Mouse (Mus musculus) heart, postnatal 0 days (tissue): ENCODE measurements at regions not wholly inside any gene's neighbourhood (a gene's known extent, or its start where the extent isn't known, plus 50 kb on each side); places are given as distances from the start of the nearest gene placed in this dataset.

Experiments
- ATAC-seq: fragments of 200-750 bp; cut with Nextera tagmentation; 2 replicates; pipeline ENCODE4 v1.8.0; 2017; ENCODE audit warnings: low read depth, moderate number of reproducible peaks, moderate library complexity; ENCODE audit not compliant: insufficient read depth
- DNase-seq: peaks from one replicate; pipeline ENCODE4 v3.0.0-alpha.2; 2016; ENCODE audit warnings: low spot score
- H3K27ac ChIP-seq: fragments of 300-500 bp; sonication (generic); 2 replicates; pipeline ENCODE4 v1.5.1; 2014; ENCODE audit warnings: low read depth, mild to moderate bottlenecking
- H3K27me3 ChIP-seq: fragments of 300-500 bp; sonication (generic); 2 replicates; pipeline ENCODE4 v1.6.1; 2014; ENCODE audit warnings: low read length, mixed read lengths; ENCODE audit not compliant: control insufficient read depth, insufficient read depth
- H3K36me3 ChIP-seq: fragments of 300-500 bp; sonication (generic); replicated peaks from 2 replicates; pipeline ENCODE4 v1.6.1; 2014; ENCODE audit warnings: low read length, mixed read lengths; ENCODE audit not compliant: control insufficient read depth, insufficient read depth
- H3K4me1 ChIP-seq: fragments of 300-500 bp; sonication (generic); 2 replicates; pipeline ENCODE4 v1.6.1; 2014; ENCODE audit warnings: antibody characterized with exemption; ENCODE audit not compliant: control insufficient read depth, insufficient read depth
- H3K4me2 ChIP-seq: fragments of 300-500 bp; sonication (generic); 2 replicates; pipeline ENCODE4 v1.6.1; 2014; ENCODE audit warnings: low read depth, mild to moderate bottlenecking, low read length, moderate library complexity
- H3K4me3 ChIP-seq: fragments of 300-500 bp; sonication (generic); 2 replicates; pipeline ENCODE4 v1.5.1; 2014; ENCODE audit warnings: low read depth, low read length
- H3K9ac ChIP-seq: fragments of 300-500 bp; sonication (generic); replicated peaks from 2 replicates; pipeline ENCODE4 v1.6.1; 2014; ENCODE audit warnings: low read depth, low read length, mixed read lengths
- H3K9me3 ChIP-seq: fragments of 300-500 bp; sonication (generic); replicated peaks from 2 replicates; pipeline ENCODE4 v1.6.1; 2016; ENCODE audit warnings: low read length; ENCODE audit not compliant: control insufficient read depth
- CTCF ChIP-seq: IDR thresholded peaks from 2 replicates; pipeline ENCODE4 v1.5.1; 2016; ENCODE audit warnings: antibody characterized with exemption, control low read depth, low read depth
- EP300 ChIP-seq: IDR thresholded peaks from 2 replicates; pipeline ENCODE4 v1.6.1; 2016; ENCODE audit warnings: antibody characterized with exemption, low read depth
- WGBS: fragments of 180-500 bp; shearing (Covaris S2); extraction: QIAGEN DNeasy Blood & Tissue Kit; methylation state at CpG from one replicate; pipeline ENCODE4 v1.1.7; 2014; 5-methylcytosine and 5-hydroxymethylcytosine counted together

- DNase-seq (no peak), ATAC-seq (no peak)
- Histone ChIP-seq H3K27me3 (no peaks in the 10 kb centered on the region), H3K9ac (no peak overlapping the region), H3K27ac (no peak overlapping the region), H3K9me3 (no peaks in the 10 kb centered on the region), H3K4me2 (no peak overlapping the region), H3K36me3 (no peaks in the 10 kb centered on the region), H3K4me3 (no peak overlapping the region), H3K4me1 (no peaks in the 10 kb centered on the region)
- no peak for TF ChIP-seq CTCF
- TF ChIP-seq EP300 = no peak
- WGBS = 64% methylated on average over 3 of the region's 3 CpGs
These were observed 86.2 kb downstream of the Dusp6 start for GRCm38 (mm10) chr10:99349125-99349716.

GRCm38 (mm10) chr10:99353541-99354292 lies 90.7 kb downstream of the Dusp6 start:
- Histone ChIP-seq H3K36me3 (no peaks in the 10 kb centered on the region), H3K9ac (no peak overlapping the region), H3K4me3 (no peak overlapping the region), H3K4me2 (no peak overlapping the region), H3K27ac (no peak overlapping the region), H3K4me1 (no peaks in the 10 kb centered on the region), H3K9me3 (no peaks in the 10 kb centered on the region), H3K27me3 (no peaks in the 10 kb centered on the region)
- TF ChIP-seq CTCF = no peak
- no peak for TF ChIP-seq EP300
- 63% methylated on average over 18 of the region's 18 CpGs for WGBS
- DNase-seq (no peak), ATAC-seq (no peak)

- 87% methylated on average over 2 of the region's 2 CpGs for WGBS
- H3K9me3 ChIP-seq = no peaks in the 10 kb centered on the region
- H3K9ac ChIP-seq = no peak overlapping the region
- no peak overlapping the region for H3K4me2 ChIP-seq
- no peaks in the 10 kb centered on the region for H3K27me3 ChIP-seq
- no peaks in the 10 kb centered on the region for H3K4me1 ChIP-seq
- no peak overlapping the region for H3K27ac ChIP-seq
- no peak for TF ChIP-seq CTCF
- no peak for TF ChIP-seq EP300
- DNase-seq (no peak), ATAC-seq (no peak)
- no peak overlapping the region for H3K4me3 ChIP-seq
- H3K36me3 ChIP-seq = no peaks in the 10 kb centered on the region
These were observed 91.3 kb downstream of the Dusp6 start for GRCm38 (mm10) chr10:99354352-99354751.

- no peaks in the 10 kb centered on the region for H3K36me3 ChIP-seq
- DNase-seq (no peak), ATAC-seq (no peak)
- H3K9me3 ChIP-seq = no peaks in the 10 kb centered on the region
- H3K9ac ChIP-seq = no peak overlapping the region
- H3K27me3 ChIP-seq = no peaks in the 10 kb centered on the region
- no peak overlapping the region for H3K4me3 ChIP-seq
- no peaks in the 10 kb centered on the region for H3K4me1 ChIP-seq
- H3K27ac ChIP-seq = no peak overlapping the region
- no peak overlapping the region for H3K4me2 ChIP-seq
- TF ChIP-seq CTCF = no peak
- no peak for TF ChIP-seq EP300
- WGBS = 74% methylated on average over 4 of the region's 4 CpGs
These were observed 92.3 kb downstream of the Dusp6 start for GRCm38 (mm10) chr10:99355303-99355702.

GRCm38 (mm10) chr10:99356221-99356620 lies 93.2 kb downstream of the Dusp6 start:
- no peak overlapping the region for H3K27ac ChIP-seq
- H3K9ac ChIP-seq = no peak overlapping the region
- no peaks in the 10 kb centered on the region for H3K27me3 ChIP-seq
- H3K36me3 ChIP-seq = no peaks in the 10 kb centered on the region
- no peak for DNase-seq
- TF ChIP-seq EP300 = no peak
- no peak for TF ChIP-seq CTCF
- WGBS = 88% methylated on average over 5 of the region's 5 CpGs
- no peak overlapping the region for H3K4me3 ChIP-seq
- H3K9me3 ChIP-seq = no peaks in the 10 kb centered on the region
- ATAC-seq = no peak
- H3K4me1 ChIP-seq = no peaks in the 10 kb centered on the region
- no peak overlapping the region for H3K4me2 ChIP-seq
